Mouse (Mus musculus) testis, adult 10 weeks (tissue): ENCODE measurements around the gene Gna15. TPM values are rescaled to one million over a fixed set of nuclear protein-coding genes. Genes with fewer than 3 reads are reported as not detected.

Experiments used
- polyA plus RNA-seq: library from polyadenylated mRNA; stranded (reverse); fragments of 350-450 nt; fragmentation: Illumina TruSeq; extraction: RNeasy Lipid Tissue Mini Kit (QIAGEN cat#74804); gene quantifications from one replicate; pipeline ENCODE4 v1.2.3, GENCODE M21; 2014; ENCODE audit warnings: low read depth, low replicate concordance

Gene Gna15
- polyA plus RNA-seq, result not detected

GRCm38 (mm10) chr10:81524051-81524605 lies at the start of gene Gna15:
Gene Gna15, minus strand, starts transcription at chr10:81524225.

GRCm38 (mm10) chr10:81559163-81559626 lies 35.2 kb upstream of the Gna15 start, which contains the start of gene Aes:
Gene Aes, plus strand, starts transcription at chr10:81559488.

GRCm38 (mm10) chr10:81545161-81545747 lies 21.2 kb upstream of the Gna15 start, which contains the start of gene Gna11:
Gene Gna11, minus strand, starts transcription at chr10:81545190.

GRCm38 (mm10) chr10:81500032-81500431 lies 24.0 kb downstream of the Gna15 start, which contains the start of gene S1pr4:
Gene S1pr4, minus strand, starts transcription at chr10:81500132.

GRCm38 (mm10) chr10:81496264-81496901 lies 27.6 kb downstream of the Gna15 start, which contains the start of gene Ncln:
Gene Ncln, minus strand, starts transcription at chr10:81496392.

GRCm38 (mm10) chr10:81482533-81482889 lies 41.5 kb downstream of the Gna15 start, which contains the start of gene Celf5:
Gene Celf5, minus strand, starts transcription at chr10:81482709.

GRCm38 (mm10) chr10:81455181-81455895 lies 68.7 kb downstream of the Gna15 start, which contains the start of gene Nfic:
Gene Nfic, minus strand, starts transcription at chr10:81455635.

Other genes starting within 250 kb of the Gna15 start
- gene Tjp3, start 232.6 kb downstream of the Gna15 start, polyA plus RNA-seq, result not detected
- 0.67 TPM for gene Pip5k1c, start 231.3 kb downstream of the Gna15 start, polyA plus RNA-seq
- gene Cactin, start 203.1 kb downstream of the Gna15 start, polyA plus RNA-seq, result 0.14 TPM
- gene Tbxa2r, start 195.5 kb downstream of the Gna15 start, polyA plus RNA-seq, result not detected
- 0.11 TPM for gene Gipc3, start 181.0 kb downstream of the Gna15 start, polyA plus RNA-seq
- 2.9 TPM for gene Hmg20b, start 173.7 kb downstream of the Gna15 start, polyA plus RNA-seq
- 0.90 TPM for gene Mfsd12, start 166.7 kb downstream of the Gna15 start, polyA plus RNA-seq
- not detected for gene 4930404N11Rik, start 158.4 kb downstream of the Gna15 start, polyA plus RNA-seq
- gene Fzr1, start 145.7 kb downstream of the Gna15 start, polyA plus RNA-seq, result 1.1 TPM
- gene Dohh, start 139.8 kb downstream of the Gna15 start, polyA plus RNA-seq, result not detected
- gene Gm48551, start 139.8 kb downstream of the Gna15 start, polyA plus RNA-seq, result 0.20 TPM
- gene Gm48552, start 135.2 kb downstream of the Gna15 start, polyA plus RNA-seq, result not detected
- 273 TPM for gene Smim24, start 131.2 kb downstream of the Gna15 start, polyA plus RNA-seq
- 3.2 TPM for gene Nfic, start 68.6 kb downstream of the Gna15 start, polyA plus RNA-seq
- 4.3 TPM for gene Celf5, start 41.5 kb downstream of the Gna15 start, polyA plus RNA-seq
- gene Ncln, start 27.8 kb downstream of the Gna15 start, polyA plus RNA-seq, result not detected
- not detected for gene S1pr4, start 24.1 kb downstream of the Gna15 start, polyA plus RNA-seq
- 1.9 TPM for gene Gna11, start 21.0 kb upstream of the Gna15 start, polyA plus RNA-seq
- 4.5 TPM for gene Aes, start 35.3 kb upstream of the Gna15 start, polyA plus RNA-seq
- gene Tle2, start 50.3 kb upstream of the Gna15 start, polyA plus RNA-seq, result 1.5 TPM
- gene Tle6, start 76.8 kb upstream of the Gna15 start, polyA plus RNA-seq, result 0.90 TPM
- 0.90 TPM for gene BC025920, start 82.0 kb upstream of the Gna15 start, polyA plus RNA-seq
- not detected for gene Sirt6, start 103.6 kb upstream of the Gna15 start, polyA plus RNA-seq
- gene Ankrd24, start 104.3 kb upstream of the Gna15 start, polyA plus RNA-seq, result 1.0 TPM
- 6.5 TPM for gene Gm10778, start 124.8 kb upstream of the Gna15 start, polyA plus RNA-seq
- 20.2 TPM for gene Zfp433, start 180.6 kb upstream of the Gna15 start, polyA plus RNA-seq
- 11.6 TPM for gene Gm3055, start 246.9 kb upstream of the Gna15 start, polyA plus RNA-seq